Comparison of ENCODE assay signal across 8 mouse cellular contexts in genomic region chr9:118389481-118390334, GRCm38 (mm10).
DNase-seq lines count a peak whose midpoint lies in the region; ATAC-seq and TF ChIP-seq lines count a peak whose summit lies in the region.

No protein-coding gene starts in this region.

- no peaks in the 10 kb centered on the region for H3K36me3 ChIP-seq in kidney, postnatal 0 days (ENCODE audit: insufficient read depth, low read length)
- no peaks in the 10 kb centered on the region for H3K36me3 ChIP-seq in limb, embryonic 14.5 days (ENCODE audit: control insufficient read depth, insufficient read depth, low read length)
- no peaks in the 10 kb centered on the region for H3K36me3 ChIP-seq in neural tube, embryonic 14.5 days (ENCODE audit: control insufficient read depth, insufficient read depth, low read length)

- DNase-seq in kidney, postnatal 0 days (ENCODE audit: low spot score): peak; percentile 71
- no peak for DNase-seq in kidney, postnatal 25 days
- peak; percentile 2 to 3 for DNase-seq in heart, adult 9 months (ENCODE audit: low spot score in 2 of 2)
- DNase-seq in limb, embryonic 14.5 days (ENCODE audit: low spot score): peak; percentile 59
- DNase-seq in ovary, postnatal 10 days (ENCODE audit: low spot score): no peak
- no peak for DNase-seq in urinary bladder, adult 18-20 months (ENCODE audit: low spot score in 2 of 2)

- no peak overlapping the region for H3K27ac ChIP-seq in kidney, postnatal 0 days
- H3K27ac ChIP-seq in bone marrow macrophage, adult 2 months (ENCODE audit: insufficient read depth, low read depth, low read length): no peak overlapping the region
- H3K27ac ChIP-seq in limb, embryonic 14.5 days (replicated peaks; ENCODE audit: low read depth, low read length): no peak overlapping the region
- no peak overlapping the region for H3K27ac ChIP-seq in neural tube, embryonic 14.5 days (ENCODE audit: low read depth, low read length)

- no peaks in the 10 kb centered on the region for H3K4me1 ChIP-seq in kidney, postnatal 0 days (replicated peaks; ENCODE audit: insufficient read depth, low read length)
- H3K4me1 ChIP-seq in bone marrow macrophage, adult 2 months (ENCODE audit: control insufficient read depth, insufficient read depth, low read length): no peaks in the 10 kb centered on the region
- no peaks in the 10 kb centered on the region for H3K4me1 ChIP-seq in limb, embryonic 14.5 days (ENCODE audit: control insufficient read depth, insufficient read depth, low read length)
- 0 out of 2 replicates have a peak, but pooled peaks cover 2% of the 10 kb centered on the region for H3K4me1 ChIP-seq in neural tube, embryonic 14.5 days (ENCODE audit: control insufficient read depth, insufficient read depth, low read length)

- H3K9me3 ChIP-seq in kidney, postnatal 0 days (replicated peaks; ENCODE audit: low read length): no peaks in the 10 kb centered on the region
- no peaks in the 10 kb centered on the region for H3K9me3 ChIP-seq in limb, embryonic 14.5 days (ENCODE audit: control insufficient read depth, low read length)
- H3K9me3 ChIP-seq in neural tube, embryonic 14.5 days (ENCODE audit: control insufficient read depth, low read length): no peaks in the 10 kb centered on the region

- peaks cover 10% of the 10 kb centered on the region; the same call in 1 of the 2 replicates for H3K27me3 ChIP-seq in kidney, postnatal 0 days (ENCODE audit: insufficient read depth, low read length)
- peaks cover 33% of the 10 kb centered on the region for H3K27me3 ChIP-seq in limb, embryonic 14.5 days (ENCODE audit: control insufficient read depth, insufficient read depth, low read length)
- peaks cover 23% of the 10 kb centered on the region for H3K27me3 ChIP-seq in neural tube, embryonic 14.5 days (ENCODE audit: control insufficient read depth, insufficient read depth, low read length)

- no peak for ATAC-seq in kidney, postnatal 0 days (replicated peaks; ENCODE audit: low FRiP score, low read depth)
- no peak for ATAC-seq in limb, embryonic 14.5 days (ENCODE audit: low FRiP score, low read depth)
- no peak for ATAC-seq in neural tube, embryonic 14.5 days (ENCODE audit: low read depth)

- 9% methylated on average over 27 of the region's 27 CpGs for WGBS in kidney, postnatal 0 days
- WGBS in limb, embryonic 14.5 days: 6% methylated on average over 27 of the region's 27 CpGs
- 1% methylated on average over 27 of the region's 27 CpGs for WGBS in neural tube, embryonic 14.5 days

- H3K4me3 ChIP-seq in kidney, postnatal 0 days (replicated peaks; ENCODE audit: low read depth, low read length): peak overlapping the region; percentile 26; the same call in 1 of the 2 replicates
- peak overlapping the region; percentile 42 for H3K4me3 ChIP-seq in bone marrow macrophage, adult 2 months (ENCODE audit: insufficient read depth, low read length)
- peak overlapping the region; percentile 33 for H3K4me3 ChIP-seq in limb, embryonic 14.5 days (replicated peaks; ENCODE audit: low read length)
- H3K4me3 ChIP-seq in neural tube, embryonic 14.5 days (ENCODE audit: low read depth, low read length): peak overlapping the region; percentile 23; the same call in 1 of the 2 replicates

- no peak for TF ChIP-seq POLR2A in bone marrow macrophage, adult 2 months (IDR thresholded peaks at IDR 0.05; ENCODE audit: borderline replicate concordance, low read depth, low read length)
- no peak for TF ChIP-seq POLR2A in limb, embryonic 14.5 days (IDR thresholded peaks at IDR 0.05; ENCODE audit: borderline replicate concordance, extremely low read depth, insufficient read depth, insufficient read length)

- no peak overlapping the region for H3K9ac ChIP-seq in kidney, postnatal 0 days (ENCODE audit: low read depth, low read length)
- H3K9ac ChIP-seq in limb, embryonic 14.5 days (ENCODE audit: low read depth, low read length, severe bottlenecking): no peak overlapping the region
- 0 out of 2 replicates have a peak overlapping the region, but pooled peaks have one; percentile 21 for H3K9ac ChIP-seq in neural tube, embryonic 14.5 days (replicated peaks; ENCODE audit: low read depth, low read length)

- TF ChIP-seq CTCF in kidney, postnatal 0 days (IDR thresholded peaks at IDR 0.05; ENCODE audit: low read depth): no peak
- TF ChIP-seq CTCF in bone marrow macrophage, adult 2 months (IDR thresholded peaks at IDR 0.05; ENCODE audit: low read depth, low read length): no peak

- H3K4me2 ChIP-seq in kidney, postnatal 0 days (ENCODE audit: low read length): peak overlapping the region; percentile 55
- peak overlapping the region; percentile 49 for H3K4me2 ChIP-seq in limb, embryonic 14.5 days (replicated peaks; ENCODE audit: low read depth, low read length, severe bottlenecking)
- peak overlapping the region; percentile 39; the same call in 1 of the 2 replicates for H3K4me2 ChIP-seq in neural tube, embryonic 14.5 days (ENCODE audit: low read depth, low read length)

Comparison
In these comparisons a context has a peak if more than half of its experiments do, and no peak if none do; other contexts are left out.
1. DNase-seq: peak in kidney, postnatal 0 days (single experiment), heart, adult 9 months (2 of 2) and limb, embryonic 14.5 days (single experiment); none in kidney, postnatal 25 days (0 of 2), ovary, postnatal 10 days (single experiment) and urinary bladder, adult 18-20 months (0 of 2).
2. Peak in every context shown above with its lines, with median percentiles within 50 percentile points of each other: H3K4me2 ChIP-seq and H3K4me3 ChIP-seq.